Mouse (Mus musculus): Measurements from ENCODE around the gene Slc22a16.
"Not testable (repeated sequence)": the region's sequence is repeated elsewhere in the genome, so short reads cannot be mapped to it uniquely, and the experiment has no call there.

The Slc22a16 gene

DNA sequence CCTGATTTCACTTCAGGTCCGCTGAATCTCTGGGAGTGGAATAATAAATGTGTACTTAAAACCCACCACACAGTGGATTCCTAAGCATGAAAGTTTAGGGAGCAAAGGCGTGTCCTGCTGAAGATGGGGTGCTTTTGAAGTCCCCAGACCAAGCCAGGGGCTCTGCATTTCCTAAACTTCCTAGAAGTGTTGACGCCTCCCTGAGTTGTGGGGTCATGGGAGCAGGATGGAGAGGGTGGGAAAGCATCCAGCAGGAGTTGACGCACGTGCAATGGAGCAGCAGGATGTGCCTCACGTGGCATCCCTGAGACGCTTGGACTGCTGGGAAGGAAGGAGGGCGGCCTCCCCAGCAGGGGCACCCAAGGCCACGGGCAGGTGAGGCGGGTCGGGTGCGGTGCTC lies at the start of gene Slc22a16:
Gene Slc22a16 (plus strand): TSS at position 301 of the 400 bp plus-strand sequence.
- no peak for DNase-seq (ENCODE audit: low spot score in 2 of 2)

DNA sequence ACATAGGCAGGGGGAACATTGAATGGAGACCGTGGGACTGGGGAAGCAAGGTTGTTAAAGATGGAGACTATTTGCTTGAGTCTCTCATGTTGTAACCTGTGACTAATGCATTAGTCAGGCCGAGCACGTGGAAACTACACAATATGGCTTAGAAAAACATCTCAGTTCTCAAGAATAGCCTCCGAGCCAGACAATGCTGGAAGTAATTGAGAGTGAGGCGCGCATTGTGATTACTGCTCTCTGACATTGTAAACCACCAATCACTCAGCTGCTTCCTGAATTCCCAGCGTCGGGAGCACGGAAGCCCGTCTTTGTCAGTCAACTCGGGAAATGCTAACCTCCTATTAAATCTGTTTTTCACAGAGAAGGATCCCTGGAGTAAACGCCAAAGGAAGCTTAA lies 48.6 kb upstream of the Slc22a16 start:
- DNase-seq (ENCODE audit: low spot score in 2 of 2), result peak in 1 of 2 experiments; percentile 20

DNA sequence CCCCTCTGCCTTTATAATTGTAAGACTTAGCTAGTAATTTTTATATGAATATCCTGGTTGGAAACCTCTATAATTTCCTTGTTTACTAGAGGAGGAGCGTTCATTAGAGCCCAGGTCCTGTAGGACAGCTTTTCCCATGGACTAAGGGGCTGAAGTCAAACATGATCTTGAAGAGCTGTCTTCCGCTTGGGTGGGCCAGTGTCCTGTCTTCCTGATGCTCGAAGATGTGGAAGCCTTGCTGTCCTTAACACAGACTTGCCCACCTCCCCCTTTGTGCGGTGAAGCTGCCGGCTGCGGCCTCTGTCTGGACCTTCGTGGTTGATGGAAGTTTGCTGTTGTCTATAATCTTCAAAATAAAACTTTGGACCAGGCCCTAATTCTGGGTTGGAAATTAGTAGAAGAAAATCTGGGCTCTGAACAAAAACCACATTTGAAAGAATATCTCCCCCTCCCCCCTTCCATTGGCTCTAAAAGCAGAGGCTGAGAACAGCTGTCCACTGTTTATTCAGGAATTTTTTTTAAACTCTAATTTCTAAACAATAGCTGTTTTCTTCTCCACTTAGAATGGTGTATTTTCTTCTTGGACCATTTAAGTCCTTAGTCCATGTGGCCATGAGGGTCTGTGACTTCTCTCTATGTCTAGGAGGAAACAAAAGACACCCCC lies 46.7 kb upstream of the Slc22a16 start:
- DNase-seq (ENCODE audit: low spot score in 2 of 2), result no peak

DNA sequence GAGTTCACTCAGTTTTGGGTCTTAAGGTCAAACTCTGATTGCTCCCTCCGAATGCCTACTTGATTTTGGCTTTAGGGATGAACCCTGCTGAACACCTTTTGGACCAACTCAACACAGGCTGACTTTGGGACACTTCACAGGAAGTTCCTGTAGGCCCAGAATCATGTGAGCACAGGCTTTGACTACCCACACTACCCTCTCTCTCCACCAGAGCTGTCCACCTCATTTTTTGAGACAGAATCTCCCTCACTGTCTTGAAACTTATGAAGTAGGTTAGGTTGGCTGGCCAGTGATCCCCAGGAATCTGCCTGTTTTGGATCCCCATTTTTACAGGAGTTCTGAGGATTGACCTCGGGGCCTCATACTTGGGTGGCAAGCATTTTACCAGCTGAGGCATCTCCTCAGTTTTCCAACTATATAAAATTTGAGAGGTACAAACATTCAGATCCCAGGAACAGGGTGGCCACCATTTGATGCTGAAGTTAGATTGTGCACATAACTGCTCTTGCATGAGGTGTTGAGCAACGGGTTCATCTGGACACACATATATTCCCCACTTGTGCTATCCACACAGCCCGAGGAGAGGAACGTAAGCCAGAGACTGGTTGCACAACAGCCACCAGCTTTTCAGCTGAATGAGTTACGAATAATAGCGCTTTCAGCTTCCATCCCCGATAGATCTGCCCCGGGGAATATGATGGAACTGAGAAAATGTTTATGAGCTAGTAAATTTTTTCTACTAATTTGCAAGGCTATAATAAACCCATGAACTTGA lies 45.9 kb upstream of the Slc22a16 start:
- DNase-seq (ENCODE audit: low spot score in 2 of 2), result no peak

DNA sequence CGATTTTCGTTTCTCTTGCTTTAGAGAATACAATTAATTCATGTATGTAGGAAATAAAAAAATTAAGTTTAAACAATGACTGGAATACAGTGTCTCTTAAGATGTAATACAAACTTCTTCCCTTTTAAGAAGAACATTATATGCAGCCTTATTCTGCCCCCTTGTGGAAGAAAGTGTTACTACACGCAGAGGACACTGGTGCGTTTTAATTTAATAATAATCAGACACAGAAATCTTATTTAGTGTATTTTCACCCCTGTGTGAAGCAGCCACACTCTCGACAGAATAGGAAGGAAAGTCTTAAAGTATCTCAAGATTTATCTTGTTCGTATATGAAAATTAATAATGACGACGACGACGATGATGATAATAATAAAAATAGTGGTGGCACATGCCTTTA lies 45.1 kb upstream of the Slc22a16 start:
- peak in 1 of 2 experiments; percentile 64 for DNase-seq (ENCODE audit: low spot score in 2 of 2)

DNA sequence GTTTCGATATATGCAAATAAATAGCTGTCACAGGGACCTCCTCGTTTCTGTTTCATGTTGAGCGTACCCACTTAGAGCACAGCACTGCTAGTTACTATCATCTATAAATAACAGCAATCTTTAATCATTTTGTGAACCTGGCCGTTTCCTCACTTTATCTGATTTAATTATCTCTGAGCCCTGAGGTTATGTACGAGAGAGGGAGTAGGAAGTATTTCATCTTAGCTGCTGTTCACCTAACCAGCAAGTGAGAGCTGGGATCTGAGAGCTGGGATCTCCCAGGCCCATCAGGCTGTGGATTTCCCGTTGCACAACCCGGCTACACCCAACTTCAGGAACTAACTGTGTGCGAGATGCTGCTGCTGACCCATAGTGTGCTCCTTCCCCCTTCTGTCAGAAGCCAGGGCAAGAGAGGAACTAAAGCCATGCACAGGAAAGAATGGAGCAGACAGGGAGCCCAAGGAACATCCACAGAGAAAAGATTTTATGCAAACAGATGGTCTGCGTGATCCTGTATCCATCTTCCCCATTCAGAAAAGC lies 44.5 kb upstream of the Slc22a16 start:
- no peak for DNase-seq (ENCODE audit: low spot score in 2 of 2)

DNA sequence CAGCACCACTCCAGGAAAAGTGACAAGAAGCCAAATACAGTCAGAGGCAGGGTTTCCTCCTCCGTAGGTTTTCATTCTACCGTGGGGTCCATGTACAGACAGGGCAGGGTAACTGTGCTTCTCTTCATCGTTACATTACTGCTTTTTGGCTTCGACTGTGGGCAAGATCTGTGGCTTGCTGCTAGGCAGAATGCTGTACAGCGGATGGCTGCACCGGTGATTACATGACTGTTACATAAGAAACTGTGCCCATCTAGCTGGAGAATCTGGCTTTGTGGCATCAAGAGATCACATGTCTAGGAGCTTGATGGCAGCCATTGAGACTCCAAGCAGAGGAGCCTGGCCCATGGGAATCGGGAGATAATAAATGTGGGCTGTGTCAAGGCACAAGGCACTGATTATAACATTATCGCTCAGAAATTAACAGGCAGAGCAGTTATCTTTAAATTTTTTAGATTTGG lies 43.8 kb upstream of the Slc22a16 start:
- DNase-seq (ENCODE audit: low spot score in 2 of 2), result no peak

DNA sequence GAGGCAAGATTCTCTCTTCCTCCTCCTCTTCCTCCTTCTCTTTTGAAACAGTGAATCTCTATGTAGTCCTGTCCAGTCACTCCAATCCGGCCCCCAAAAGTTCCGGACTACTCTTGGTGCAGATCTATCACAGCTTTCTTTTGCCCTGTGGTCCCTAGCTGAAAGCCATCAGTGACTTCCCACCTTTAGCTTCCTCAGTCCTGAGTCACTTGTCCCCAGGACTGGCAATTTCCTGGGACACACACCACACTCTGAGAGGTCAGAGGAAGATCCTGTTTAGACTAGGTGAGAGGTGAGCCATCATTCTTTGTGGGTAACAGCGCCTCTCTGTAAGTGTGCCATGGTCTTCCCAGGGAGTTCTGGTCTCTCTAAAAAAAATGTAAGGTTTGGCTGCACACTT lies 43.1 kb upstream of the Slc22a16 start:
- no peak for DNase-seq (ENCODE audit: low spot score in 2 of 2)

DNA sequence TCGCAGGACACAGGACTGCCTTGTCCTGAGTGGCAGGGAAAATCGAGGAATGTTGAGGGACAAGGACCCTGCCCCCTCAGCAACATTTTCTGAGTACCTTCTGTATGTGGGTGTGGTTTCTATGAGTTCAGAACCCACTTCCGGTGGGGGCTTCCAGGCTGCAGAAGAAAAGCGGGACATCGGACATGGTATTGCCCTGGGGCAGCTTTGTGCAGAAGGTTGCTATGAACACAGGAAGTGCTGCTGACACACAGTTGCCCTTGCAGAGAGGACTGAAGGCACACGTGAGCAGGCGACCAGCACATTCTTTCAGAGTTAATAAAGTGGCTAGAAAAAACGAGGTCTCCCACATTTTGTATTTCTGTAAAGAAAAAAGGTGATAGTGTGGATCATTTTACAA lies 42.6 kb upstream of the Slc22a16 start:
- no peak for DNase-seq (ENCODE audit: low spot score in 2 of 2)

DNA sequence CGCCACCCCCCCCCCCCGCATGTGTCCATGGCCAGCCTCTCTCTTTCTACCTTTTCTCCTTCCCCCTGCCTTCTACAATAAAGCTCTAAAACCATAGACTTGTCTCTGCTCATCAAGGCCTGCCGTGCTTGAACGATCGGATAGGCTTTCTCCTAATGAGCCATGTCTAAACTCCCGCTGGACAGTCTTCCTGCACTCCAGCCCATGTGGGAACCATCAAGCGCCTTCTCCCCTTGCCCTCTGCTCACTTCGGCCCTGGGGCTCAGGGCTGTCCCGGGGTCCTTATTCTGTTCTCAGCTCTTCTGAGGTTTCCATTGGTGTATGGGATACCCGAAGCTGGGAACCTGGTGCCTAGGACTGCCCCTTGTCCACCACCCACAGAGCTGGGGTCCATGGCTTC lies 41.5 kb upstream of the Slc22a16 start:
- no peak for DNase-seq (ENCODE audit: low spot score in 2 of 2)

DNA sequence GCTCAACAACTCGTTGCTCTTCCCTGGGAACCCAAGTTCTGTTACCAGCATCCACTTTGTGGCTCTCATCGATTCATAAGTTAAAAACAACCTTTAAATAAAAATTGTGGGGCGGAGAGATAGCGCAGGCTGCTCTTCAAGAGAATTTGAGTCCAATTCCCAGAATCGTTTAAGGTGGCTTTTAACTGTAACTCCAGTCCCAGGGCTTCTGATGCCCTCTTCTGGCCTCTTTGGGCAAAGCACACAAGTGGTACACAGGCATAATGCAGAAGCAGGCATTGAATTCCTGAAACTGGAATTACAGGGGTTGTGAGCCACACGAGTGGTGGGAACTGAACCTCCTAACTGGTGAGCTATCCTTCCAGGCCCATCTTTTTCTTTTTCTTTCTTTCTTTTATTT lies 40.5 kb upstream of the Slc22a16 start:
- DNase-seq (ENCODE audit: low spot score in 2 of 2), result peak; percentile 68 to 83

DNA sequence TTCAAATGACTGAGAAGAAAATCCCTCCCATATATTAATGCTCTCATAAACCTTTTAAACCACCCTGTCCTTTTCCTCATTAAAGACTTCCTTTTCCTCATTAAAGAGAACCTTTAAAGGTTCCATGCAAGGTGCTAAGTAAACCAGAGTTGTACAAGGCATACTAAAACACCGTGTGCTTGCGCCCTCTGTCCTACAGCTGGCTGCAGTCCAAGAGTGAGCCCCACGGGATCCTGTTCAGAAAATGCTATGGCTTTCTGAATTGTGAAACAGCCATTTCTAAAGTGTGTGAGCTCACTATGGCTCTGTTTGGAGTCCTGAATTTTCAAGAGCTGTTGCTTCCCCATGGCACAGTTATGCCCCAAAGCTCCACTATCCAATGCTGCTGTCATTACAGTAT lies 39.5 kb upstream of the Slc22a16 start:
- no peak for DNase-seq (ENCODE audit: low spot score in 2 of 2)

DNA sequence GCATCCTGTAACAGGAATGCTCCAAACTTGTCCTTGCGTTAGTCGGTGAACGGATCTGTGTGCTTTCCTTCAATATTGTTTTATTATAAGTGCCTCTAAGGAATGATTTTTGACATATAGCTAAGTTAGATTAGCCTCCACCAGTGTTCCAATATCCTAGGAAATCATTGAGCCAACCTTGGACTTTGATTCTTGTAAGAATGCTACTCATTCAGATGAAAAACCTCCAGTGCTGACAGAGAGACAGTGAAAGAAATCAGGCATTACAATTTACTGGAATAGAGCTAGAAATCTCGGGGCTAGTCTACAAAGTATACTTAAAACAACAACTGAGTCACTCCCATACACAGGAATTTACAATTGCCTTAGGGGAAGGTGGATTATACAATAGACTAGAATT lies 37.5 kb upstream of the Slc22a16 start:
- not testable (repeated sequence) for DNase-seq (ENCODE audit: low spot score in 2 of 2)

DNA sequence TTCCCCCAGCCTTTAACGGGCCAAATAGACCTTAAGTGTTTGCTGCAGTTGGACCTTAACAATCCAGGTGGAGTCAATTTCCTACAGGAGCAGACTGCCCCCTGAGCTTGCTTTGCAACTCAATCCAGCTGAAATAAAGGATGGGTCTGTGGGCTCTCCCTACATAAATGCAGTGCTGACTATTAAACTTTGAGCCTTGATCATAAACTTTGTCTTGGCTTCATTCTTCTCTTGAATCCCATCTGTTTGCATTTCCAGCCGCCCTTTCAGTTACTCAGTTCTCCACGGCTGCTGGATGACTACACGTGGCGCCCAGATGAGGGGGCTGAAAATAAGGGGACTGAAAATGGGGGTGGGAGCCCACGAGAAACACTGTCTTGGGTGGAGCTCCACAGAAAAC lies 28.8 kb upstream of the Slc22a16 start:
- no peak for DNase-seq (ENCODE audit: low spot score in 2 of 2)

DNA sequence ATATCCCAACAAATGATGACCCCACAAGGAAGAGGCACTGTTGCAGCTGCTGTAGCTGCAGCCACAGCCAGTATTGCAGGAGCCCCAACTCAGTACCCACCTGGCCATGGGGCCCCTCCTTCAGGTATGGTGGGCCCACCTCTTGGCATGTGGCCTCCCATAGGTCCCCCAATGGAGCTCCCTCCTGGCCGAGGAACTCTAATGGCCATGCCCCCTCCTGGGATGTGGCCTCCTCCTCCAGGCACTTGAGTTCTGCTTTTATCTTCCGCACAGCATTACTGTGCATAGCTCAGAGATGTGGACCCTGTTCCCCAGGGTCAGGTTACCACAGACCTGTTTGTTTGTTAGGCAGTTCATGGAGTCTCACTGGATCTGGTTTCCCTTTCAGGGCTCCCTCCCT lies 20.8 kb upstream of the Slc22a16 start:
- no peak for DNase-seq (ENCODE audit: low spot score in 2 of 2)

DNA sequence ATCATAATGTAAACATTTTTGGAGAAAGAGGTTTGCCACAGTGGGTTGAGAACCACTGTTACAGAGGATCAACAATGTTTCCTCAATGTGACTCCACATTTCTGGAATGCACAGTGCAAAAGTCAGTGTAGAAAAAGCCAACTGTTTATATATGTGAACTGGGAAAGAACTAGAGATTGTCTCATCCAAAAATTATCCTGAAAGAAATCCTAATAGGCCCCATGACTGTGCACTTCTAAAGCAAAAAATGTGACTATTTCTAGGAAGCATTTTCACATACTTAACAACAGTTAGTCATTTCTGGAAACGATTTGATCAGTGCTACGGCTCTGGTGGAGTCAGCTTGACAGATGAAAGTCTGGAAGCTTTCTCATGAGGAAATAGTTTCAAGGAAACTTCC lies 18.3 kb upstream of the Slc22a16 start:
- DNase-seq (ENCODE audit: low spot score in 2 of 2), result no peak

DNA sequence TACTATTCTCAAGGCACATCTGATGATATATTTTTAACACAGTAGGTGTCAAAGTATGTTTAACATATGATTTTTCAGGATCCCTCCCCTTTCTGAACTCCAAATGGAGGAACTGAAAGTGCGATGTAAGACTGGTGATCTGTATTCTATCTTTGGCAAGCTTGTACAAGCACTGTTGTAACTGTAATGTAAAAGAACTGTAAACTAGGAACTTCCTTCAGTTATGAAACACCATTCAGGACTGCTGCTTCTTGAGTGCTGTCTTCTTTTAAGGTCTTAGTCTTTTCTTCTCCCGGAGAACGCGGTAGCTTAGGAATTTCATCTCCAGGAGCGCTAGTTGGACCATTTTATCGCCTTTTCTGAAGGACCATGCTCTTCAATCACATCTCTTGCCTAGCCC lies 4.4 kb upstream of the Slc22a16 start:
- not testable (repeated sequence) for DNase-seq (ENCODE audit: low spot score in 2 of 2)

DNA sequence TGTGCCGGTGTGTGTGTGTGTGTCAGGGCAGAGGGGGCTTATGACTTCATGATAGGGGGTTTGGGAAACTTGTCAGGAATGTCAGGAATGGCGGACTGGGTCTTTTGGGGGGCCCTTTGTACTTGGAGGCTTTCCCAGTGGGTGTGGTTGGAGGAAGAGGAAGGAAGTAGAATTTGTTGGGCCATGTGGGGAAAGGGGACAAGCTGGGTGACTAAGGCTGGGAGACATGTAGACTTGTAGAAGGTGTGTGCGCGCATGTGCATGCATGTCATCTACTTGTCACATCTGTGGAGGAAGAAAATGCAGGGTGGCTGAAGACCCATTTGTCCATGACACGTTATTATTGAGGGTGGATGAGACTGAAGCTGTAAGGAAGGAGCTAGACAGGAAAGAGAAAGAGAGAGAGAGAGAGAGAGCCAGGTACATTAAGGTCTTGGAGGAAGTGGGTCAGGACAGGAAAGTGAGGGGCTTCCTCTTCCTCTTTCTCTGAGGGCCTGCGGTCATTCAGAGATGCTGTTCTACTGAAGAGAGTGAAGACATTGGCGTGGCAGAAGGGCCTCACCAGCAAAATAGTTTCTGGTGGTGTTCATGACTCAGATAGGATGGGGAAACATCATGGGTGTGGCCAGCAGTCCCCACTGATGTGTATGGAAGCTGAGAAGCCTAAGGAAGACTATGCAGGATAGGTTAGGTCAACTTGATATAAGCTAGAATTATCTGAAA lies 5.9 kb downstream of the Slc22a16 start:
- no peak for DNase-seq (ENCODE audit: low spot score in 2 of 2)

DNA sequence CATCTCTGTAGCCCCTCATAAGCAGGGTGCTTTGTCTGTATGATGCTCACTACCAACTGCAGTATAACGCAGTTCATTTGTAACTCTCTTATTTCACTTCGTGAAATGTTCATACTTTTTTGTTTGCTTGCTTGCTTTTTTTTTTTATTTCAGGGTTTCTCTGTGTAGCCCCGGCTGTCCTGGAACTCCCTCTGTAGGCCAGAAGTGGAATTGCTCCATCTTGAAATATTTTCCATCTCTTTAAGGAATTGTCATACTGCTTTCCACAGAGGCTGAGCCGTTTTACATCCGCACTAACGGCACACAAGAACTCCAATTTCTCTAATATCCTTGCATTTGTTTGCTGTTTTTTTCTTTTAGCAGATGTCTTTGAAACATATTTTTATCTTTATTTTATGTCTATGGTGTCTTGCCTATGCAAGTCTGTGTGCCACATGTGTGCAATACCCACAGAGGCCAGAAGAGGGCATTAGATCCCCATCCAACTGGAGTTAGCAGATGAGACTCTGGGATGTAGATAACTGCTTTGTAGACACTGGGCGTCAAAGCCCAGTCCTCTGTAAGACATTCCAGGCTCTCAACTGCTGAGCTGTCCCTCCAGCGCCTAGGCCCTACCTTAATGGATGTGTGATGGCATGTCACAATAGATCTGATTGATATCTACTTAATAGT lies 13.6 kb downstream of the Slc22a16 start:
- DNase-seq (ENCODE audit: low spot score in 2 of 2), result peak in 1 of 2 experiments; percentile 43

DNA sequence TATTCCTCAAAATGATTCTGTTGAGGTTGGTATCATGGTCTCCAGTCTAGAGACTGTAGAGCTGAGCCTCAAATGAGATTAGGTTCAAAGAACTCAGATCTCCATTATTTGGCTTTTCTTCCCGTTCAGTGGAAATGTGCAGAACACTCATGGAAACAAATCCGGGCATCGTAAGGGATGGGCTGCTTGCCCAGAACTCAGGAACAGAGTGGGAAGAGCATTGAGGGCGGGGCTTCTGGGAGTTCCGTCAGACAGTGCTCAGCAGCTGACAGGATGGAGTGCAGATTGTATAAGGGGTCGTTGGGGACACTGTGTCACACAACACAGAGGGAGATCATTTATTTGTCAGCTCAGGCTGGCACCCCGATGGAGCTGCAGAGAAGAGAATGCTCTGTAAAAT lies 22.1 kb downstream of the Slc22a16 start:
- peak; percentile 74 to 75 for DNase-seq (ENCODE audit: low spot score in 2 of 2)

DNA sequence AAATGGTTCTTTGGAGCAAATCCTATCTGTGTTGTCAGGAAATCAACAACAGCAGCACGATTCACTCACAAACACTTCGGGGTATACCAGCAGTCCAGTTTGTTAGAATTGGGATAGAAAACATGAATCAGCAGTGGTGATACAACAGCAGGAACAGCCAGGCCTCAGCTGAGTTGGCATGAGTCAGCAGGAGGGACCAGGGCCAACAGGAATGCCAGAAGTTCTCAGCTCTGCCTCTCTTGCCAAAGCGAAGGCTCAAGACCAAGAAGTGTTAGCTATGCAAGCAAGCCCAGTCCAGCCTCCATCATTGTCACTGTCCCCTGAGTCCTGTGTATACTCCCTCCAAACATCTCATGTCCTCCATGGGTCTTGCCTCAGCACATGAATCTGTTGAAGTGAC lies 27.0 kb downstream of the Slc22a16 start:
- no peak for DNase-seq (ENCODE audit: low spot score in 2 of 2)

Data from right cerebral cortex, postnatal 10 days (tissue).